Mouse (Mus musculus) ES-CJ7 (cell line): Measurements from ENCODE around the gene Phf11a.
A peak's percentile ranks its signal among the peaks of the same experiment; 100 is the strongest.
"Not testable (repeated sequence)": the region's sequence is repeated elsewhere in the genome, so short reads cannot be mapped to it uniquely, and the experiment has no call there.

Experiments used
- DNase-seq: peaks from one replicate; pipeline ENCODE4 v3.0.0; 2011; ENCODE audit warnings: low read depth, low spot score

Gene Phf11a

GRCm38 (mm10) chr14:59297391-59297790, at the start of gene Phf11a:
Phf11a (minus strand) TSS chr14:59297522.
- DNase-seq: not testable (repeated sequence)

- DNase-seq: not testable (repeated sequence)
Observed at GRCm38 (mm10) chr14:59341189-59341588, 43.9 kb upstream of the Phf11a start, which contains the start of gene Phf11b. Phf11b (minus strand) TSS chr14:59341351.

GRCm38 (mm10) chr14:59339541-59339940, 42.2 kb upstream of the Phf11a start:
- DNase-seq: no peak

- not testable (repeated sequence) for DNase-seq
Observed at GRCm38 (mm10) chr14:59336056-59336455, 38.7 kb upstream of the Phf11a start.

GRCm38 (mm10) chr14:59330499-59330898, 33.2 kb upstream of the Phf11a start:
- peak; percentile 5 for DNase-seq

- not testable (repeated sequence) for DNase-seq
Observed at GRCm38 (mm10) chr14:59319970-59320369, 22.6 kb upstream of the Phf11a start.

GRCm38 (mm10) chr14:59319036-59319435, 21.7 kb upstream of the Phf11a start:
- DNase-seq: not testable (repeated sequence)

- DNase-seq: not testable (repeated sequence)
Observed at GRCm38 (mm10) chr14:59291769-59292168, 5.6 kb downstream of the Phf11a start.

- not testable (repeated sequence) for DNase-seq
Observed at GRCm38 (mm10) chr14:59274961-59275360, 22.4 kb downstream of the Phf11a start.

GRCm38 (mm10) chr14:59260056-59260455, 37.3 kb downstream of the Phf11a start, which contains the start of gene Gm6904:
Gm6904 (minus strand) TSS chr14:59260216.
- DNase-seq: no peak

GRCm38 (mm10) chr14:59255861-59256260, 41.5 kb downstream of the Phf11a start:
- not testable (repeated sequence) for DNase-seq

GRCm38 (mm10) chr14:59250350-59250749, 47.0 kb downstream of the Phf11a start:
- DNase-seq: peak; percentile 12

GRCm38 (mm10) chr14:59233635-59234034, 63.7 kb downstream of the Phf11a start:
- peak; percentile 21 for DNase-seq

GRCm38 (mm10) chr14:59232003-59232402, 65.3 kb downstream of the Phf11a start:
- DNase-seq: peak; percentile 29

GRCm38 (mm10) chr14:59230331-59230966, 66.9 kb downstream of the Phf11a start:
- no peak for DNase-seq

GRCm38 (mm10) chr14:59229822-59230221, 67.5 kb downstream of the Phf11a start:
- no peak for DNase-seq
